Mouse (Mus musculus) ES-CJ7 (cell line): ENCODE measurements around the gene Wt1.

Experiments
- DNase-seq: peaks from one replicate; pipeline ENCODE4 v3.0.0; 2011; ENCODE audit warnings: low read depth, low spot score

The Wt1 gene

GRCm38 (mm10) chr2:105182501-105182900, 56.2 kb downstream of the Wt1 start:
- DNase-seq, result peak; percentile 71

GRCm38 (mm10) chr2:105185140-105185539, 58.8 kb downstream of the Wt1 start:
- DNase-seq, result no peak

- DNase-seq, result no peak
Measured at GRCm38 (mm10) chr2:105185768-105186529, 59.6 kb downstream of the Wt1 start.

- DNase-seq, result no peak
Measured at GRCm38 (mm10) chr2:105186591-105186990, 60.3 kb downstream of the Wt1 start.

- peak; percentile 64 for DNase-seq
Measured at GRCm38 (mm10) chr2:105188182-105188581, 61.9 kb downstream of the Wt1 start.

- peak; percentile 91 for DNase-seq
Measured at GRCm38 (mm10) chr2:105189352-105189751, 63.0 kb downstream of the Wt1 start.

- DNase-seq, result no peak
Measured at GRCm38 (mm10) chr2:105200152-105200551, 73.8 kb downstream of the Wt1 start.

GRCm38 (mm10) chr2:105206563-105207174, 80.3 kb downstream of the Wt1 start:
- DNase-seq, result no peak

GRCm38 (mm10) chr2:105212839-105213238, 86.5 kb downstream of the Wt1 start:
- no peak for DNase-seq

- no peak for DNase-seq
Measured at GRCm38 (mm10) chr2:105215914-105216313, 89.6 kb downstream of the Wt1 start.

GRCm38 (mm10) chr2:105219229-105219628, 92.9 kb downstream of the Wt1 start:
- DNase-seq, result no peak

- DNase-seq, result no peak
Measured at GRCm38 (mm10) chr2:105219664-105220063, 93.3 kb downstream of the Wt1 start.

GRCm38 (mm10) chr2:105220738-105221303, 94.5 kb downstream of the Wt1 start:
- DNase-seq, result no peak
